Mouse (Mus musculus): ENCODE measurements at regions not wholly inside any gene's neighbourhood (a gene's known extent, or its start where the extent isn't known, plus 50 kb on each side); places are given as distances from the start of the nearest gene placed in this dataset.

- DNase-seq (ENCODE audit: low spot score) (no peak), ATAC-seq (no peak)
- no peak overlapping the region for H3K27ac ChIP-seq
- H3K9ac ChIP-seq (replicated peaks; ENCODE audit: low read length): no peak overlapping the region
- no peaks in the 10 kb centered on the region for H3K27me3 ChIP-seq (ENCODE audit: insufficient read depth, low read length)
- no peaks in the 10 kb centered on the region for H3K36me3 ChIP-seq (ENCODE audit: insufficient read depth, low read length)
- H3K4me3 ChIP-seq (ENCODE audit: low read length): no peak overlapping the region
- TF ChIP-seq CTCF (IDR thresholded peaks at IDR 0.05; ENCODE audit: low read depth): no peak
- H3K9me3 ChIP-seq (ENCODE audit: low read length): no peaks in the 10 kb centered on the region
- 88% methylated on average over 2 of the region's 2 CpGs for WGBS
- H3K4me1 ChIP-seq (ENCODE audit: insufficient read depth, low read length): no peaks in the 10 kb centered on the region
- H3K4me2 ChIP-seq (ENCODE audit: low read depth, low read length): no peak overlapping the region
These were observed 746.9 kb downstream of the Ppargc1a start for GRCm38 (mm10) chr5:50820674-50821073.

GRCm38 (mm10) chr5:50819959-50820358 is 747.6 kb downstream of the Ppargc1a start:
- Histone ChIP-seq H3K9ac (replicated peaks; ENCODE audit: low read length) (no peak overlapping the region), H3K27ac (no peak overlapping the region), H3K9me3 (ENCODE audit: low read length) (no peaks in the 10 kb centered on the region), H3K36me3 (ENCODE audit: insufficient read depth, low read length) (no peaks in the 10 kb centered on the region), H3K4me3 (ENCODE audit: low read length) (no peak overlapping the region), H3K4me1 (ENCODE audit: insufficient read depth, low read length) (no peaks in the 10 kb centered on the region), H3K27me3 (ENCODE audit: insufficient read depth, low read length) (no peaks in the 10 kb centered on the region), H3K4me2 (ENCODE audit: low read depth, low read length) (no peak overlapping the region)
- DNase-seq (ENCODE audit: low spot score): no peak
- TF ChIP-seq CTCF (IDR thresholded peaks at IDR 0.05; ENCODE audit: low read depth): no peak
- no peak for ATAC-seq

- ATAC-seq (no peak), DNase-seq (ENCODE audit: low spot score) (no peak)
- TF ChIP-seq CTCF (IDR thresholded peaks at IDR 0.05; ENCODE audit: low read depth): no peak
- 48% methylated on average over 4 of the region's 4 CpGs for WGBS
- H3K27ac ChIP-seq: no peak overlapping the region
- H3K9me3 ChIP-seq (ENCODE audit: low read length): no peaks in the 10 kb centered on the region
- H3K4me1 ChIP-seq (ENCODE audit: insufficient read depth, low read length): no peaks in the 10 kb centered on the region
- H3K27me3 ChIP-seq (ENCODE audit: insufficient read depth, low read length): no peaks in the 10 kb centered on the region
- H3K9ac ChIP-seq (replicated peaks; ENCODE audit: low read length): no peak overlapping the region
- H3K4me2 ChIP-seq (ENCODE audit: low read depth, low read length): no peak overlapping the region
- no peaks in the 10 kb centered on the region for H3K36me3 ChIP-seq (ENCODE audit: insufficient read depth, low read length)
- H3K4me3 ChIP-seq (ENCODE audit: low read length): no peak overlapping the region
These were observed 736.5 kb upstream of the Adgra3 start for GRCm38 (mm10) chr5:50795310-50795709.

GRCm38 (mm10) chr5:50794453-50795169 is 735.8 kb upstream of the Adgra3 start:
- Histone ChIP-seq H3K9ac (replicated peaks; ENCODE audit: low read length) (no peak overlapping the region), H3K36me3 (ENCODE audit: insufficient read depth, low read length) (no peaks in the 10 kb centered on the region), H3K27ac (no peak overlapping the region; the same call in 1 of the 2 replicates), H3K27me3 (ENCODE audit: insufficient read depth, low read length) (no peaks in the 10 kb centered on the region), H3K9me3 (ENCODE audit: low read length) (no peaks in the 10 kb centered on the region), H3K4me1 (ENCODE audit: insufficient read depth, low read length) (no peaks in the 10 kb centered on the region), H3K4me3 (ENCODE audit: low read length) (no peak overlapping the region), H3K4me2 (ENCODE audit: low read depth, low read length) (no peak overlapping the region)
- WGBS: 69% methylated on average over 2 of the region's 2 CpGs
- DNase-seq (ENCODE audit: low spot score) (peak; percentile 12), ATAC-seq (0 out of 2 replicates have a peak, but pooled peaks have one; percentile 61)
- no peak for TF ChIP-seq CTCF (IDR thresholded peaks at IDR 0.05; ENCODE audit: low read depth)

- Histone ChIP-seq H3K27ac (no peak overlapping the region), H3K4me1 (ENCODE audit: insufficient read depth, low read length) (no peaks in the 10 kb centered on the region), H3K4me3 (ENCODE audit: low read length) (no peak overlapping the region), H3K9me3 (ENCODE audit: low read length) (no peaks in the 10 kb centered on the region), H3K27me3 (ENCODE audit: insufficient read depth, low read length) (no peaks in the 10 kb centered on the region), H3K36me3 (ENCODE audit: insufficient read depth, low read length) (no peaks in the 10 kb centered on the region), H3K4me2 (ENCODE audit: low read depth, low read length) (no peak overlapping the region), H3K9ac (replicated peaks; ENCODE audit: low read length) (no peak overlapping the region)
- no peak for ATAC-seq
- no peak for TF ChIP-seq CTCF (IDR thresholded peaks at IDR 0.05; ENCODE audit: low read depth)
- 97% methylated on average over 1 of the region's 1 CpGs for WGBS
- no peak for DNase-seq (ENCODE audit: low spot score)
These were observed 734.8 kb upstream of the Adgra3 start for GRCm38 (mm10) chr5:50793558-50793957.

- ATAC-seq: no peak
- Histone ChIP-seq H3K9ac (replicated peaks; ENCODE audit: low read length) (no peak overlapping the region), H3K27ac (no peak overlapping the region), H3K9me3 (ENCODE audit: low read length) (no peaks in the 10 kb centered on the region), H3K36me3 (ENCODE audit: insufficient read depth, low read length) (no peaks in the 10 kb centered on the region), H3K27me3 (ENCODE audit: insufficient read depth, low read length) (no peaks in the 10 kb centered on the region), H3K4me2 (ENCODE audit: low read depth, low read length) (no peak overlapping the region), H3K4me3 (ENCODE audit: low read length) (no peak overlapping the region), H3K4me1 (ENCODE audit: insufficient read depth, low read length) (no peaks in the 10 kb centered on the region)
- DNase-seq (ENCODE audit: low spot score): no peak
- TF ChIP-seq CTCF (IDR thresholded peaks at IDR 0.05; ENCODE audit: low read depth): no peak
These were observed 726.5 kb upstream of the Adgra3 start for GRCm38 (mm10) chr5:50785273-50785672.

- no peak overlapping the region for H3K4me3 ChIP-seq (ENCODE audit: low read length)
- no peaks in the 10 kb centered on the region for H3K9me3 ChIP-seq (ENCODE audit: low read length)
- no peak overlapping the region for H3K27ac ChIP-seq
- no peaks in the 10 kb centered on the region for H3K4me1 ChIP-seq (ENCODE audit: insufficient read depth, low read length)
- WGBS: 65% methylated on average over 3 of the region's 3 CpGs
- no peaks in the 10 kb centered on the region for H3K27me3 ChIP-seq (ENCODE audit: insufficient read depth, low read length)
- DNase-seq (ENCODE audit: low spot score): no peak
- ATAC-seq: no peak
- H3K4me2 ChIP-seq (ENCODE audit: low read depth, low read length): no peak overlapping the region
- TF ChIP-seq CTCF (IDR thresholded peaks at IDR 0.05; ENCODE audit: low read depth): peak; percentile 39
- H3K36me3 ChIP-seq (ENCODE audit: insufficient read depth, low read length): no peaks in the 10 kb centered on the region
- no peak overlapping the region for H3K9ac ChIP-seq (replicated peaks; ENCODE audit: low read length)
These were observed 720.3 kb upstream of the Adgra3 start for GRCm38 (mm10) chr5:50779138-50779537.

All from hindbrain, postnatal 0 days (tissue).